Mouse (Mus musculus): ENCODE data around the gene Fgfr3. TPM values are rescaled to one million over a fixed set of nuclear protein-coding genes. Genes with fewer than 3 reads are reported as not detected.

Gene Fgfr3
- polyA plus RNA-seq, 1 experiment from 2014 or later = 8.5 TPM

GRCm38 (mm10) chr5:33722266-33723018, 968 bp downstream of the Fgfr3 start:
- ATAC-seq (replicated peaks; ENCODE audit: low FRiP score) (no peak; the same call in 1 of the 2 replicates), DNase-seq (ENCODE audit: low spot score) (no peak)
- peaks cover 28% of the 10 kb centered on the region for H3K4me1 ChIP-seq (replicated peaks; ENCODE audit: control insufficient read depth, insufficient read depth, low read length)
- no peaks in the 10 kb centered on the region for H3K36me3 ChIP-seq (ENCODE audit: control insufficient read depth, insufficient read depth, low read length)
- 1% methylated on average over 53 of the region's 53 CpGs for WGBS
- H3K9me3 ChIP-seq (ENCODE audit: control insufficient read depth, low read length) = no peaks in the 10 kb centered on the region
- peak overlapping the region; percentile 99 for H3K4me2 ChIP-seq
- peak overlapping the region; percentile 73 for H3K4me3 ChIP-seq (ENCODE audit: low read depth, low read length)
- H3K27ac ChIP-seq (ENCODE audit: low read depth, low read length) = peak overlapping the region; percentile 38; the same call in 1 of the 2 replicates
- peaks cover 64% of the 10 kb centered on the region for H3K27me3 ChIP-seq (replicated peaks; ENCODE audit: control insufficient read depth, insufficient read depth, low read length)
- peak overlapping the region; percentile 67 for H3K9ac ChIP-seq (ENCODE audit: low read depth, low read length)

- no peak for ATAC-seq (replicated peaks; ENCODE audit: low FRiP score)
- H3K4me1 ChIP-seq (replicated peaks; ENCODE audit: control insufficient read depth, insufficient read depth, low read length) = peaks cover 28% of the 10 kb centered on the region
- DNase-seq (ENCODE audit: low spot score) = peak; percentile 59
- peak overlapping the region; percentile 73 for H3K4me3 ChIP-seq (ENCODE audit: low read depth, low read length)
- H3K9me3 ChIP-seq (ENCODE audit: control insufficient read depth, low read length) = no peaks in the 10 kb centered on the region
- peak overlapping the region; percentile 67 for H3K9ac ChIP-seq (ENCODE audit: low read depth, low read length)
- H3K27ac ChIP-seq (ENCODE audit: low read depth, low read length) = no peak overlapping the region
- peak overlapping the region; percentile 99 for H3K4me2 ChIP-seq
- H3K36me3 ChIP-seq (ENCODE audit: control insufficient read depth, insufficient read depth, low read length) = no peaks in the 10 kb centered on the region
- under 1% methylated on average over 61 of the region's 61 CpGs for WGBS
- H3K27me3 ChIP-seq (replicated peaks; ENCODE audit: control insufficient read depth, insufficient read depth, low read length) = peaks cover 64% of the 10 kb centered on the region
Observed at GRCm38 (mm10) chr5:33723019-33723640, 1.7 kb downstream of the Fgfr3 start.

GRCm38 (mm10) chr5:33723641-33724465, 2.4 kb downstream of the Fgfr3 start:
- peak overlapping the region; percentile 67; the same call in 1 of the 2 replicates for H3K9ac ChIP-seq (ENCODE audit: low read depth, low read length)
- peak overlapping the region; percentile 99 for H3K4me2 ChIP-seq
- peaks cover 28% of the 10 kb centered on the region for H3K4me1 ChIP-seq (replicated peaks; ENCODE audit: control insufficient read depth, insufficient read depth, low read length)
- no peak for ATAC-seq (replicated peaks; ENCODE audit: low FRiP score)
- no peaks in the 10 kb centered on the region for H3K9me3 ChIP-seq (ENCODE audit: control insufficient read depth, low read length)
- no peak overlapping the region for H3K27ac ChIP-seq (ENCODE audit: low read depth, low read length)
- H3K27me3 ChIP-seq (replicated peaks; ENCODE audit: control insufficient read depth, insufficient read depth, low read length) = peaks cover 62% of the 10 kb centered on the region
- H3K4me3 ChIP-seq (ENCODE audit: low read depth, low read length) = peak overlapping the region; percentile 73
- H3K36me3 ChIP-seq (ENCODE audit: control insufficient read depth, insufficient read depth, low read length) = no peaks in the 10 kb centered on the region
- WGBS = 12% methylated on average over 36 of the region's 36 CpGs
- DNase-seq (ENCODE audit: low spot score) = peak; percentile 50

- no peaks in the 10 kb centered on the region for H3K9me3 ChIP-seq (ENCODE audit: control insufficient read depth, low read length)
- no peak overlapping the region for H3K9ac ChIP-seq (ENCODE audit: low read depth, low read length)
- no peak overlapping the region for H3K4me3 ChIP-seq (ENCODE audit: low read depth, low read length)
- DNase-seq (ENCODE audit: low spot score) = no peak
- no peak overlapping the region for H3K27ac ChIP-seq (ENCODE audit: low read depth, low read length)
- no peak overlapping the region for H3K4me2 ChIP-seq
- H3K36me3 ChIP-seq (ENCODE audit: control insufficient read depth, insufficient read depth, low read length) = no peaks in the 10 kb centered on the region; the same call in 1 of the 2 replicates
- 80% methylated on average over 7 of the region's 7 CpGs for WGBS
- no peak for ATAC-seq (replicated peaks; ENCODE audit: low FRiP score)
- H3K27me3 ChIP-seq (replicated peaks; ENCODE audit: control insufficient read depth, insufficient read depth, low read length) = peaks cover 50% of the 10 kb centered on the region
- H3K4me1 ChIP-seq (replicated peaks; ENCODE audit: control insufficient read depth, insufficient read depth, low read length) = peaks cover 22% of the 10 kb centered on the region
Observed at GRCm38 (mm10) chr5:33726081-33726647, 4.7 kb downstream of the Fgfr3 start.

- Histone ChIP-seq H3K9me3 (ENCODE audit: control insufficient read depth, low read length) (no peaks in the 10 kb centered on the region), H3K36me3 (ENCODE audit: control insufficient read depth, insufficient read depth, low read length) (no peaks in the 10 kb centered on the region; the same call in 1 of the 2 replicates), H3K27me3 (replicated peaks; ENCODE audit: control insufficient read depth, insufficient read depth, low read length) (peaks cover 43% of the 10 kb centered on the region), H3K9ac (ENCODE audit: low read depth, low read length) (no peak overlapping the region), H3K4me2 (no peak overlapping the region), H3K4me3 (ENCODE audit: low read depth, low read length) (no peak overlapping the region), H3K27ac (ENCODE audit: low read depth, low read length) (no peak overlapping the region), H3K4me1 (replicated peaks; ENCODE audit: control insufficient read depth, insufficient read depth, low read length) (peaks cover 17% of the 10 kb centered on the region)
- no peak for DNase-seq (ENCODE audit: low spot score)
- 44% methylated on average over 1 of the region's 1 CpGs for WGBS
- no peak for ATAC-seq (replicated peaks; ENCODE audit: low FRiP score)
Observed at GRCm38 (mm10) chr5:33726891-33727290, 5.4 kb downstream of the Fgfr3 start.

GRCm38 (mm10) chr5:33728841-33729240, 7.4 kb downstream of the Fgfr3 start:
- WGBS = 73% methylated on average over 7 of the region's 7 CpGs
- H3K36me3 ChIP-seq (ENCODE audit: control insufficient read depth, insufficient read depth, low read length) = no peaks in the 10 kb centered on the region; the same call in 1 of the 2 replicates
- peaks cover 23% of the 10 kb centered on the region for H3K27me3 ChIP-seq (replicated peaks; ENCODE audit: control insufficient read depth, insufficient read depth, low read length)

GRCm38 (mm10) chr5:33730516-33730915, 9.0 kb downstream of the Fgfr3 start:
- peaks cover 7% of the 10 kb centered on the region for H3K27me3 ChIP-seq (replicated peaks; ENCODE audit: control insufficient read depth, insufficient read depth, low read length)
- no peak overlapping the region for H3K9ac ChIP-seq (ENCODE audit: low read depth, low read length)
- 70% methylated on average over 5 of the region's 5 CpGs for WGBS
- ATAC-seq (replicated peaks; ENCODE audit: low FRiP score) (no peak), DNase-seq (ENCODE audit: low spot score) (no peak)
- no peak overlapping the region for H3K4me2 ChIP-seq
- no peaks in the 10 kb centered on the region; the same call in 1 of the 2 replicates for H3K36me3 ChIP-seq (ENCODE audit: control insufficient read depth, insufficient read depth, low read length)
- no peak overlapping the region for H3K4me3 ChIP-seq (ENCODE audit: low read depth, low read length)
- H3K9me3 ChIP-seq (ENCODE audit: control insufficient read depth, low read length) = no peaks in the 10 kb centered on the region
- H3K4me1 ChIP-seq (replicated peaks; ENCODE audit: control insufficient read depth, insufficient read depth, low read length) = no peaks in the 10 kb centered on the region
- no peak overlapping the region for H3K27ac ChIP-seq (ENCODE audit: low read depth, low read length)

More at GRCm38 (mm10) chr5:33728841-33729240, 7.4 kb downstream of the Fgfr3 start:
- Histone ChIP-seq H3K4me3 (ENCODE audit: low read depth, low read length) (no peak overlapping the region), H3K4me1 (replicated peaks; ENCODE audit: control insufficient read depth, insufficient read depth, low read length) (peaks cover 2% of the 10 kb centered on the region; the same call in 1 of the 2 replicates), H3K9ac (ENCODE audit: low read depth, low read length) (no peak overlapping the region), H3K27ac (ENCODE audit: low read depth, low read length) (no peak overlapping the region), H3K9me3 (ENCODE audit: control insufficient read depth, low read length) (no peaks in the 10 kb centered on the region), H3K4me2 (no peak overlapping the region)
- no peak for DNase-seq (ENCODE audit: low spot score)
- no peak for ATAC-seq (replicated peaks; ENCODE audit: low FRiP score)

- no peaks in the 10 kb centered on the region for H3K9me3 ChIP-seq (ENCODE audit: control insufficient read depth, low read length)
- DNase-seq (ENCODE audit: low spot score) = no peak
- no peaks in the 10 kb centered on the region; the same call in 1 of the 2 replicates for H3K36me3 ChIP-seq (ENCODE audit: control insufficient read depth, insufficient read depth, low read length)
- no peak overlapping the region for H3K9ac ChIP-seq (ENCODE audit: low read depth, low read length)
- no peaks in the 10 kb centered on the region for H3K4me1 ChIP-seq (replicated peaks; ENCODE audit: control insufficient read depth, insufficient read depth, low read length)
- WGBS = 66% methylated on average over 21 of the region's 21 CpGs
- ATAC-seq (replicated peaks; ENCODE audit: low FRiP score) = no peak
- H3K27ac ChIP-seq (ENCODE audit: low read depth, low read length) = no peak overlapping the region
- no peak overlapping the region for H3K4me3 ChIP-seq (ENCODE audit: low read depth, low read length)
- H3K4me2 ChIP-seq = no peak overlapping the region
- peaks cover 4% of the 10 kb centered on the region for H3K27me3 ChIP-seq (replicated peaks; ENCODE audit: control insufficient read depth, insufficient read depth, low read length)
Observed at GRCm38 (mm10) chr5:33731051-33731450, 9.6 kb downstream of the Fgfr3 start.

Measured in liver, embryonic 11.5 days (tissue).